Mouse (Mus musculus) ES-E14 (cell line): ENCODE measurements around the gene Trim7. TPM values are rescaled to one million over a fixed set of nuclear protein-coding genes. Genes with fewer than 3 reads are reported as not detected.

Experiments
- DNase-seq: peaks from one replicate; pipeline ENCODE4 v3.0.0-alpha.2; 2013; ENCODE audit warnings: low read depth, low spot score
- H3K27ac ChIP-seq: 2 replicates; pipeline ENCODE4 v1.5.1; 2012; ENCODE audit warnings: low read depth, mild to moderate bottlenecking, low read length, moderate library complexity, mixed read lengths; ENCODE audit not compliant: poor library complexity, insufficient read depth, severe bottlenecking
- H3K36me3 ChIP-seq: 2 replicates; pipeline ENCODE4 v1.6.1; 2012; ENCODE audit warnings: mild to moderate bottlenecking, low read length, moderate library complexity, mixed read lengths; ENCODE audit not compliant: control insufficient read depth, poor library complexity, insufficient read depth, severe bottlenecking
- H3K4me1 ChIP-seq, 2 experiments: fragments of 150-350 bp in 1 of 2; sonication (generic) in 1 of 2; 2 replicates each; pipeline ENCODE4 v1.6.1; 2012; ENCODE audit warnings: low read length in 2 of 2, mild to moderate bottlenecking in 1 of 2, mixed read lengths in 1 of 2; ENCODE audit not compliant: control insufficient read depth in 2 of 2, insufficient read depth in 2 of 2, poor library complexity in 1 of 2
- H3K4me3 ChIP-seq, 2 experiments: fragments of 150-350 bp in 1 of 2; sonication (generic) in 1 of 2; 2 replicates each; pipeline ENCODE4 v1.5.1; 2012; ENCODE audit warnings: low read length in 2 of 2, low read depth in 1 of 2, mild to moderate bottlenecking in 1 of 2, mixed read lengths in 1 of 2; ENCODE audit not compliant: insufficient read depth in 1 of 2, poor library complexity in 1 of 2, severe bottlenecking in 1 of 2
- H3K9ac ChIP-seq: 2 replicates; pipeline ENCODE4 v1.6.1; 2012; ENCODE audit warnings: low read depth, mild to moderate bottlenecking, low read length, mixed read lengths; ENCODE audit not compliant: poor library complexity, insufficient read depth, severe bottlenecking
- H3K9me3 ChIP-seq: fragments of 150-350 bp; sonication (generic); 2 replicates; pipeline ENCODE4 v1.6.1; 2012; ENCODE audit warnings: low read depth, mild to moderate bottlenecking, low read length; ENCODE audit not compliant: control insufficient read depth, insufficient read depth
- CHD2 ChIP-seq: IDR thresholded peaks from 2 replicates; pipeline ENCODE4 v1.6.1; 2014; ENCODE audit warnings: mild to moderate bottlenecking, low read depth, low read length, inconsistent platforms
- HCFC1 ChIP-seq: IDR thresholded peaks from 2 replicates; pipeline ENCODE4 v1.6.1; 2012; ENCODE audit warnings: low read length, inconsistent platforms, borderline replicate concordance; ENCODE audit not compliant: insufficient read depth
- MAFK ChIP-seq: IDR thresholded peaks from 2 replicates; pipeline ENCODE4 v1.6.1; 2014; ENCODE audit warnings: mild to moderate bottlenecking, low read depth, low read length, inconsistent platforms; ENCODE audit not compliant: insufficient read depth
- ZC3H11A ChIP-seq: IDR thresholded peaks from 2 replicates; pipeline ENCODE4 v1.6.1; 2012; ENCODE audit warnings: low read depth, mild to moderate bottlenecking, inconsistent platforms, low read length, borderline replicate concordance
- ZNF384 ChIP-seq: IDR thresholded peaks from 2 replicates; pipeline ENCODE4 v1.6.1; 2012; ENCODE audit warnings: low read depth, low read length, inconsistent platforms
- in situ Hi-C, 2 experiments: fragments of 600-800 bp; cut with MboI; formaldehyde crosslinking; loops; one replicate each; pipeline ENCODE4 v1.15.1; 2025; ENCODE audit warnings: low sequenced_read_pairs in 2 of 2, inconsistent platforms in 1 of 2; ENCODE audit not compliant: unreplicated experiment in 2 of 2
- total RNA-seq: library from RNA; depleted of rRNA; stranded (reverse); fragments of 300-350 nt; gene quantifications from 2 replicates; pipeline ENCODE4 v1.2.3, GENCODE M21; 2012

Gene Trim7
- total RNA-seq, 1 experiment: 6.1 TPM

- Histone ChIP-seq H3K9me3 (no peaks in the 10 kb centered on the region), H3K4me3 (no peak overlapping the region), H3K36me3 (peaks cover 64% of the 10 kb centered on the region), H3K4me1 (peaks cover 0 to 3% of the 10 kb centered on the region in 2 experiments; a peak in 2 of 4 replicates), H3K9ac (no peak overlapping the region), H3K27ac (no peak overlapping the region; the same call in 1 of the 2 replicates)
- no peak for DNase-seq
- TF ChIP-seq ZNF384 (no peak), CHD2 (0 out of 2 replicates have a peak, but pooled peaks have one; percentile 36), ZC3H11A (no peak), MAFK (no peak), HCFC1 (no peak)
- in situ Hi-C loops: no loop called here
Observed at GRCm38 (mm10) chr11:48807563-48808303, 18.2 kb upstream of the Trim7 start.

DNA sequence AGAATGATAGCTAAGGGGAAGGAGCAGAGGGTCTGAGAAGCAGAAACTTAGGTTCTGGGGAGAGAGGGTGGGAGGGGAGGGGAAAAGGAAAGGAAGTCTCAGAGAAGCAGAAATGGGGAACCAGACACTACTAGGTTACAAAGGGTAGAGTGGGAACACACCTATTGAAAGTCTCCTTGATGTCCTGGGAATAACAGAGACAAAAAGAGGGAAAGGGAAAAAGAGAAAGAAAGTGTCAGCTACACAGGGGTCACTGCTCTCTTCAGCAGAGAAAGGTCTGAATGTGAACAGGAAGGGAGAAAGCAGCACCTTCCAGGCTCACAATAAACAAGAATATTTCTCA, 17.7 kb upstream of the Trim7 start:
- Histone ChIP-seq H3K4me1 (peaks cover 0 to 3% of the 10 kb centered on the region in 2 experiments; a peak in 2 of 4 replicates), H3K9ac (no peak overlapping the region), H3K9me3 (no peaks in the 10 kb centered on the region), H3K27ac (no peak overlapping the region), H3K36me3 (peaks cover 61% of the 10 kb centered on the region), H3K4me3 (no peak overlapping the region)
- in situ Hi-C loops: no loop called here
- no peak for TF ChIP-seq CHD2
- no peak for TF ChIP-seq MAFK
- no peak for TF ChIP-seq HCFC1
- no peak for TF ChIP-seq ZNF384
- TF ChIP-seq ZC3H11A: no peak
- no peak for DNase-seq

DNA sequence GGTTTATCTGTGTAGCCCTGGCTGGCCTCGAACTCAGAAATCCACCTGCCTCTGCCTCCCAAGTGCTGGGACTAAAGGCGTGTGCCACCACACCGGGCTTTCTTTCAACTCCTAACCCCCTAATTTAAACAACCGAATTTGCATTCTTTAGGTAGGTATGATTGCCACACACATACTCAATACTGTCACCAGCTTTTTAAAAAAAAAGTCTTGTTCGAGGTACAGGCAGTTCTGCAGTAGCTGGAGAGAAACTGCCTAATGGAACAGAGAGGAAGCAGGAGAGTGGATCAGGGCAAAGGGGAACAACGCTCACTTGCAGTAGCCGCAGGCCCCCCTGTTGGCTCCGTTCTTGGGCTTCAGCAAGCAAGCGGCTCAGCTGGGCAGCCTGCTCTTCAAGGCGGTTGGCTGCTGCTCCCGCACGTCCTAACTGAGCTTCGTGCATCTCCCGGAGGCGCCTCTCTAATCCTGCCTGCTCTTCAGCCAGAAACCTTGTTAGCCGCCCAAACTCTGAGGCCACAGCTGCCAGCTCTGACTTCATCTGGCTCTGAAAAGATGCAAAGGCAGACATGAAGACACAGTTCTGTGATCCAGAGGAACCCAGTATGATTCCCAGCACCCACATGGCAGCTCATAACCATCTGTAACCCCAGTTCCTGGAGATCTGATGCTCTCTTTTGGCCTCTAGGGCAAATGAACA, 17.1 kb upstream of the Trim7 start:
- Histone ChIP-seq H3K4me3 (no peak overlapping the region), H3K9ac (no peak overlapping the region; the same call in 1 of the 2 replicates), H3K4me1 (peaks cover 0 to 3% of the 10 kb centered on the region in 2 experiments; a peak in 1 of 4 replicates), H3K27ac (no peak overlapping the region), H3K9me3 (no peaks in the 10 kb centered on the region), H3K36me3 (peaks cover 57% of the 10 kb centered on the region)
- TF ChIP-seq MAFK (no peak), ZNF384 (0 out of 2 replicates have a peak, but pooled peaks have one; percentile 5)
- no peak for DNase-seq
- in situ Hi-C loops: no loop called here

GRCm38 (mm10) chr11:48809434-48809830, 16.5 kb upstream of the Trim7 start:
- Histone ChIP-seq H3K9ac (no peak overlapping the region), H3K9me3 (no peaks in the 10 kb centered on the region), H3K4me1 (peaks cover 0 to 3% of the 10 kb centered on the region in 2 experiments; a peak in 1 of 4 replicates), H3K27ac (no peak overlapping the region), H3K36me3 (peaks cover 51% of the 10 kb centered on the region), H3K4me3 (no peak overlapping the region)
- no peak for DNase-seq
- TF ChIP-seq HCFC1 (no peak), ZC3H11A (no peak), CHD2 (no peak), MAFK (no peak), ZNF384 (no peak)
- in situ Hi-C loops: no loop called here
